Mouse (Mus musculus) liver, adult 2 months (tissue): ENCODE data around the gene Npr3.

Experiments used
- CTCF ChIP-seq: fragments of 200-500 bp; IDR thresholded peaks from 2 replicates; pipeline ENCODE4 v1.5.1; 2011; ENCODE audit warnings: low read depth, low read length, control low read depth
- POLR2A ChIP-seq: fragments of 200-500 bp; IDR thresholded peaks from 2 replicates; pipeline ENCODE4 v1.6.1; 2011; ENCODE audit warnings: low read length, control low read depth; ENCODE audit not compliant: insufficient read depth; ENCODE audit errors: extremely low read depth

DNA sequence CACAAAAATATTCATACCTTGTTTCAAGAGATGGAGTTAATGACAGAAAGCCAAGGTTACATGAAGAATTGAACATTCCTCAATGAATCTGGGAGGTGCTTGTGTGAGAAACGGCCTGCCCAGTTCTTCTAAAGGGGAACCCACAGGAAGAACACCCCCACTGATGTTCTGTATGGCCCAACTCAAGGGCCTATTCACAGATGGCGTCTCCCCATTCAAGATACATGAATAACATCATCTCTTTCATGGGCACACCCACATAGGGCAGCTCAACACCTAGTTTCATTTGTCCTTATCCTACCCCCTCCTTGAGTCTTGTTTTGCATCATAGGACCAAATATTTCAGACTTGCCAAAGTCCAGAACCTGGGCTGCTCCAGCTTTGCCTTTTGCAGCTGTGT, 46.8 kb downstream of the Npr3 start:
- TF ChIP-seq CTCF = no peak
- TF ChIP-seq POLR2A = no peak
